Mouse (Mus musculus): ENCODE data around the gene 1700030K09Rik. TPM values are rescaled to one million over a fixed set of nuclear protein-coding genes. Genes with fewer than 3 reads are reported as not detected.
A peak's percentile ranks its signal among the peaks of the same experiment; 100 is the strongest.

Gene 1700030K09Rik
- polyA plus RNA-seq, 2 experiments = 2.2 to 3.2 TPM

- DNase-seq (ENCODE audit: low read depth in 3 of 3, low spot score in 3 of 3) = no peak
Measured at GRCm38 (mm10) chr8:72469243-72469642, 25.6 kb downstream of the 1700030K09Rik start.

GRCm38 (mm10) chr8:72469984-72470383 is 26.3 kb downstream of the 1700030K09Rik start:
- ATAC-seq (ENCODE audit: insufficient read depth) = no peak
- no peak for DNase-seq (ENCODE audit: low read depth in 3 of 3, low spot score in 3 of 3)
- no peak overlapping the region for H3K27ac ChIP-seq
- H3K27me3 ChIP-seq (ENCODE audit: control insufficient read depth, insufficient read depth, low read length) = no peaks in the 10 kb centered on the region
- H3K9ac ChIP-seq (replicated peaks) = no peak overlapping the region
- peaks cover 80% of the 10 kb centered on the region for H3K36me3 ChIP-seq (replicated peaks; ENCODE audit: control insufficient read depth, insufficient read depth, low read depth)
- no peak overlapping the region for H3K4me3 ChIP-seq (ENCODE audit: insufficient read depth in 1 of 2, low read depth in 2 of 2, low read length in 2 of 2)
- TF ChIP-seq EP300 (IDR thresholded peaks at IDR 0.05; ENCODE audit: low read depth) (no peak), CTCF (IDR thresholded peaks at IDR 0.05; ENCODE audit: low read depth) (no peak)
- 89% methylated on average over 8 of the region's 8 CpGs for WGBS (ENCODE audit: insufficient replicate concordance)
- H3K9me3 ChIP-seq (ENCODE audit: control insufficient read depth, low read length) = no peaks in the 10 kb centered on the region
- H3K4me2 ChIP-seq (ENCODE audit: low read depth) = no peak overlapping the region
- peaks cover 2 to 3% of the 10 kb centered on the region in 2 experiments; a peak in 3 of 4 replicates for H3K4me1 ChIP-seq (replicated peaks; ENCODE audit: control insufficient read depth in 2 of 2, insufficient read depth in 2 of 2, low read length in 1 of 2)

More at GRCm38 (mm10) chr8:72469243-72469642, 25.6 kb downstream of the 1700030K09Rik start:
- Histone ChIP-seq H3K9me3 (ENCODE audit: control insufficient read depth, low read length) (no peaks in the 10 kb centered on the region), H3K4me3 (ENCODE audit: insufficient read depth in 1 of 2, low read depth in 2 of 2, low read length in 2 of 2) (no peak overlapping the region), H3K4me2 (ENCODE audit: low read depth) (no peak overlapping the region), H3K9ac (replicated peaks) (no peak overlapping the region), H3K27me3 (ENCODE audit: control insufficient read depth, insufficient read depth, low read length) (no peaks in the 10 kb centered on the region), H3K27ac (no peak overlapping the region), H3K36me3 (replicated peaks; ENCODE audit: control insufficient read depth, insufficient read depth, low read depth) (peaks cover 86% of the 10 kb centered on the region), H3K4me1 (replicated peaks; ENCODE audit: control insufficient read depth in 2 of 2, insufficient read depth in 2 of 2, low read length in 1 of 2) (peaks cover 2 to 3% of the 10 kb centered on the region in 2 experiments; a peak in 3 of 4 replicates)
- TF ChIP-seq CTCF (IDR thresholded peaks at IDR 0.05; ENCODE audit: low read depth) (no peak), EP300 (IDR thresholded peaks at IDR 0.05; ENCODE audit: low read depth) (no peak)
- no peak for ATAC-seq (ENCODE audit: insufficient read depth)
- whole genome bisulfite sequencing (ENCODE audit: insufficient replicate concordance) = 76% methylated on average over 2 of the region's 2 CpGs

GRCm38 (mm10) chr8:72470684-72471083 is 27.0 kb downstream of the 1700030K09Rik start:
- 92% methylated on average over 7 of the region's 7 CpGs for WGBS (ENCODE audit: insufficient replicate concordance)
- H3K9ac ChIP-seq (replicated peaks) = no peak overlapping the region
- H3K9me3 ChIP-seq (ENCODE audit: control insufficient read depth, low read length) = no peaks in the 10 kb centered on the region
- H3K4me3 ChIP-seq (ENCODE audit: insufficient read depth in 1 of 2, low read depth in 2 of 2, low read length in 2 of 2) = no peak overlapping the region
- no peak for TF ChIP-seq EP300 (IDR thresholded peaks at IDR 0.05; ENCODE audit: low read depth)
- no peak for TF ChIP-seq CTCF (IDR thresholded peaks at IDR 0.05; ENCODE audit: low read depth)
- H3K4me1 ChIP-seq (replicated peaks; ENCODE audit: control insufficient read depth in 2 of 2, insufficient read depth in 2 of 2, low read length in 1 of 2) = peaks cover 3 to 4% of the 10 kb centered on the region in 2 experiments
- ATAC-seq (ENCODE audit: insufficient read depth) (no peak), DNase-seq (ENCODE audit: low read depth in 3 of 3, low spot score in 3 of 3) (no peak)
- peaks cover 73% of the 10 kb centered on the region for H3K36me3 ChIP-seq (replicated peaks; ENCODE audit: control insufficient read depth, insufficient read depth, low read depth)
- no peaks in the 10 kb centered on the region for H3K27me3 ChIP-seq (ENCODE audit: control insufficient read depth, insufficient read depth, low read length)
- H3K4me2 ChIP-seq (ENCODE audit: low read depth) = no peak overlapping the region
- no peak overlapping the region for H3K27ac ChIP-seq

- peak; percentile 96 for ATAC-seq (ENCODE audit: insufficient read depth)
- Histone ChIP-seq H3K27me3 (ENCODE audit: control insufficient read depth, insufficient read depth, low read length) (no peaks in the 10 kb centered on the region), H3K4me2 (ENCODE audit: low read depth) (peak within 1 kb of the TSS; percentile 85), H3K9me3 (ENCODE audit: control insufficient read depth, low read length) (no peaks in the 10 kb centered on the region), H3K4me3 (ENCODE audit: insufficient read depth in 1 of 2, low read depth in 2 of 2, low read length in 2 of 2) (peak within 1 kb of the TSS; percentile 82 to 86), H3K9ac (replicated peaks) (peak within 1 kb of the TSS; percentile 82), H3K27ac (peak within 1 kb of the TSS; percentile 66), H3K36me3 (replicated peaks; ENCODE audit: control insufficient read depth, insufficient read depth, low read depth) (peaks cover 31% of the 10 kb centered on the region), H3K4me1 (replicated peaks; ENCODE audit: control insufficient read depth in 2 of 2, insufficient read depth in 2 of 2, low read length in 1 of 2) (peaks cover 8 to 15% of the 10 kb centered on the region in 2 experiments)
- WGBS (ENCODE audit: insufficient replicate concordance) = under 1% methylated on average over 78 of the region's 80 CpGs
- TF ChIP-seq CTCF (IDR thresholded peaks at IDR 0.05; ENCODE audit: low read depth) (no peak), EP300 (IDR thresholded peaks at IDR 0.05; ENCODE audit: low read depth) (no peak)
- DNase-seq (ENCODE audit: low read depth in 3 of 3, low spot score in 3 of 3) = peak; percentile 97
Measured at GRCm38 (mm10) chr8:72474826-72475546, 31.3 kb downstream of the 1700030K09Rik start, which contains the start of gene Cherp. Gene Cherp, minus strand, starts transcription at chr8:72475226.

GRCm38 (mm10) chr8:72485456-72486199 is 41.9 kb downstream of the 1700030K09Rik start:
- Histone ChIP-seq H3K4me1 (replicated peaks; ENCODE audit: control insufficient read depth in 2 of 2, insufficient read depth in 2 of 2, low read length in 1 of 2) (peaks cover 2 to 3% of the 10 kb centered on the region in 2 experiments; a peak in 2 of 4 replicates), H3K36me3 (replicated peaks; ENCODE audit: control insufficient read depth, insufficient read depth, low read depth) (peaks cover 39% of the 10 kb centered on the region), H3K27ac (no peak overlapping the region), H3K4me2 (ENCODE audit: low read depth) (no peak overlapping the region), H3K9me3 (ENCODE audit: control insufficient read depth, low read length) (no peaks in the 10 kb centered on the region), H3K9ac (replicated peaks) (no peak overlapping the region), H3K27me3 (ENCODE audit: control insufficient read depth, insufficient read depth, low read length) (no peaks in the 10 kb centered on the region), H3K4me3 (ENCODE audit: insufficient read depth in 1 of 2, low read depth in 2 of 2, low read length in 2 of 2) (no peak overlapping the region)
- no peak for DNase-seq (ENCODE audit: low read depth in 3 of 3, low spot score in 3 of 3)
- WGBS (ENCODE audit: insufficient replicate concordance) = 49% methylated on average over 6 of the region's 6 CpGs
- TF ChIP-seq EP300 (IDR thresholded peaks at IDR 0.05; ENCODE audit: low read depth) (no peak), CTCF (IDR thresholded peaks at IDR 0.05; ENCODE audit: low read depth) (no peak)
- ATAC-seq (ENCODE audit: insufficient read depth) = 0 out of 2 replicates have a peak, but pooled peaks have one; percentile 8
